ENCODE assay signal across 11 mouse cellular contexts in the genomic region with DNA sequence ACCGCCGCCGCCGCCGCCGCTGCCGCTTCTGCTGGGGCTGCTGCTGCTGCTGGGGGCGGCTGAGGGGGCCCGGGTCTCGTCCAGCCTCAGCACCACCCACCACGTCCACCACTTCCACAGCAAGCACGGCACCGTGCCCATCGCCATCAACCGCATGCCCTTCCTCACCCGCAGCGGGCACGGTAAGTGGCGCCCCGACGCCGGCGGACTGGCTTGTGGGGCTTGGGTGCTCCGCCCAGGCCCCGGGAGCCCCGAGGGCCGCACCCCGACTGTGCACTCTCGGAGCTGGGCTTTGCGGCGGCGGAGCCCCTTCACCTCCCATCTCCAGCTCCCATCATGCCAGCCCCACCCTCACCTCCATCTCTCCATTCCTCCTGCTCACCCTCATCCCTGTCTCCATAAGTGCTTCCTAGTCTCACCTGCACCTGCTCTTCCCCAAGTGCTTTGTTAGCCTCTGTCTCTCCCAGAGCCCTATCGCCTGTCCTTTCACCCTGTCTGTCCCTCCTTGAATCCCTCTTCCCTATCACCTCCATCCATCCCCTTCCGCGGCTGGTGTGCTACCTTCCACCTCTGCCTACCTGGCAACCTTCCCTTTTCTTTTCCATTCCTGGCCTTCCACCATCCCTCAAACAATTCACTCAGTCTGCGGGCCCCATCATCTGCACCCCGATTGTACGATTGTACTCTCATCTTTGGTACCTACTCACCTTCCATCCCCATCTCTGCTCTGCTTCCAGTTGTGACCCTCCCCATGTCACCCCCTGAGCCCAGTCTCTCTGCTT. TPM values are rescaled to one million over a fixed set of nuclear protein-coding genes. Genes with fewer than 3 reads are reported as not detected.
A peak's percentile ranks its signal among the peaks of the same experiment; 100 is the strongest.
DNase-seq lines count a peak whose midpoint lies in the region; ATAC-seq and TF ChIP-seq lines count a peak whose summit lies in the region.
"Had no signal": no experiment of that assay in that cellular context is flagged by ENCODE, and none has a peak within 500 bp of the region (broad histone marks: within the 10 kb centered on the region; RNA-seq: fewer than 3 reads in every experiment).

No protein-coding gene starts in this region.

- H3K4me3 ChIP-seq in heart, embryonic 10.5 days = peak overlapping the region; percentile 63
- peak overlapping the region; percentile 70 for H3K4me3 ChIP-seq in ES-Bruce4 (ENCODE audit: low read depth, low read length)
- H3K4me3 ChIP-seq in forebrain, embryonic 14.5 days (ENCODE audit: low read depth, low read length) = peak overlapping the region; percentile 75
- H3K4me3 ChIP-seq in liver, embryonic 12.5 days = peak overlapping the region; percentile 46

- peaks cover 26% of the 10 kb centered on the region for H3K4me1 ChIP-seq in heart, embryonic 10.5 days
- H3K4me1 ChIP-seq in ES-Bruce4 (ENCODE audit: control insufficient read depth, insufficient read depth, low read length) = peaks cover 2% of the 10 kb centered on the region
- peaks cover 46% of the 10 kb centered on the region for H3K4me1 ChIP-seq in forebrain, embryonic 14.5 days (ENCODE audit: control insufficient read depth, insufficient read depth, low read length)
- H3K4me1 ChIP-seq in liver, embryonic 12.5 days = peaks cover 16% of the 10 kb centered on the region; the same call in 1 of the 2 replicates

- no peak for DNase-seq in heart, embryonic 10.5 days (ENCODE audit: low spot score)
- DNase-seq in heart, adult 11 months = no peak
- DNase-seq in forebrain, embryonic 14.5 days (ENCODE audit: low spot score) = no peak
- DNase-seq in adrenal gland, postnatal 4 days (ENCODE audit: low spot score in 2 of 2) = no peak
- DNase-seq in urinary bladder, postnatal 10 days (ENCODE audit: low spot score) = no peak

- TF ChIP-seq EP300 in ES-Bruce4 (IDR thresholded peaks at IDR 0.05; ENCODE audit: insufficient read depth, low read depth, low read length) = no peak

- peak overlapping the region; percentile 95 for H3K4me2 ChIP-seq in forebrain, embryonic 14.5 days (ENCODE audit: low read length)
- H3K4me2 ChIP-seq in liver, embryonic 12.5 days = peak overlapping the region; percentile 58

- no peak for TF ChIP-seq POLR2A in ES-Bruce4 (IDR thresholded peaks at IDR 0.05; ENCODE audit: insufficient read depth, low read length)

- no peaks in the 10 kb centered on the region for H3K36me3 ChIP-seq in heart, embryonic 10.5 days
- H3K36me3 ChIP-seq in ES-Bruce4 (ENCODE audit: control insufficient read depth, insufficient read depth, low read length, poor library complexity, severe bottlenecking) = no peaks in the 10 kb centered on the region
- no peaks in the 10 kb centered on the region for H3K36me3 ChIP-seq in forebrain, embryonic 14.5 days (ENCODE audit: control insufficient read depth, insufficient read depth, low read length)
- no peaks in the 10 kb centered on the region for H3K36me3 ChIP-seq in liver, embryonic 12.5 days

- H3K27ac ChIP-seq in heart, embryonic 10.5 days = 0 out of 2 replicates have a peak overlapping the region, but pooled peaks have one; percentile 42
- no peak overlapping the region for H3K27ac ChIP-seq in ES-Bruce4 (ENCODE audit: insufficient read depth, low read length)
- H3K27ac ChIP-seq in forebrain, embryonic 14.5 days (ENCODE audit: low read depth, low read length) = peak overlapping the region; percentile 90
- no peak overlapping the region for H3K27ac ChIP-seq in liver, embryonic 12.5 days

- 4% methylated on average over 35 of the region's 38 CpGs for WGBS in heart, embryonic 10.5 days
- 7% methylated on average over 27 of the region's 38 CpGs for WGBS in forebrain, embryonic 14.5 days
- WGBS in liver, embryonic 12.5 days (ENCODE audit: insufficient replicate concordance) = 5% methylated on average over 22 of the region's 38 CpGs

- H3K9me3 ChIP-seq in heart, embryonic 10.5 days = no peaks in the 10 kb centered on the region
- H3K9me3 ChIP-seq in ES-Bruce4 (replicated peaks; ENCODE audit: control insufficient read depth, insufficient read depth, low read length, poor library complexity, severe bottlenecking) = no peaks in the 10 kb centered on the region
- no peaks in the 10 kb centered on the region for H3K9me3 ChIP-seq in forebrain, embryonic 14.5 days (replicated peaks; ENCODE audit: control insufficient read depth, low read length)
- no peaks in the 10 kb centered on the region for H3K9me3 ChIP-seq in liver, embryonic 12.5 days (replicated peaks)

- peak overlapping the region; percentile 83 for H3K9ac ChIP-seq in ES-Bruce4 (ENCODE audit: low read depth, poor library complexity, severe bottlenecking)
- H3K9ac ChIP-seq in forebrain, embryonic 14.5 days (ENCODE audit: low read length) = peak overlapping the region; percentile 98
- no peak overlapping the region for H3K9ac ChIP-seq in liver, embryonic 12.5 days

- ATAC-seq in forebrain, embryonic 14.5 days = no peak
- ATAC-seq in liver, embryonic 12.5 days = no peak
- ATAC-seq in activated CD4-positive, CD25-positive, alpha-beta regulatory T cell, adult 4 months = no peak

- peaks cover 100% of the 10 kb centered on the region for H3K27me3 ChIP-seq in heart, embryonic 10.5 days (ENCODE audit: insufficient read depth, poor library complexity, severe bottlenecking)
- peaks cover 20% of the 10 kb centered on the region for H3K27me3 ChIP-seq in ES-Bruce4 (ENCODE audit: control insufficient read depth, insufficient read depth, low read length, poor library complexity, severe bottlenecking)
- H3K27me3 ChIP-seq in forebrain, embryonic 14.5 days (replicated peaks; ENCODE audit: control insufficient read depth, insufficient read depth, low read length) = no peaks in the 10 kb centered on the region
- H3K27me3 ChIP-seq in liver, embryonic 12.5 days (replicated peaks) = peaks cover 100% of the 10 kb centered on the region

- no peak for TF ChIP-seq CTCF in ES-Bruce4 (IDR thresholded peaks at IDR 0.05; ENCODE audit: low read depth, low read length)

RNA-seq across cellular contexts. Expression of gene Slc22a12, which starts 44.3 kb away (rescaled TPM):
- not detected in 2 replicates for polyA plus RNA-seq in heart, embryonic 10.5 days (2016; fragmentation: Nextera tagmentation; extraction: Ambion mirVana)
- not detected in 2 replicates for polyA plus RNA-seq in ES-Bruce4 (2011; ENCODE audit: insufficient read depth, insufficient read length, low read depth, missing spikeins)
- polyA plus RNA-seq in forebrain, embryonic 14.5 days (2014; fragmentation: Nextera tagmentation; extraction: Ambion mirVana) = not detected in 2 replicates
- not detected in 2 replicates for polyA plus RNA-seq in liver, embryonic 12.5 days (2016; fragmentation: Nextera tagmentation; extraction: Ambion mirVana)
- total RNA-seq in adrenal gland, postnatal 4 days (2021) = 10 to 100 TPM in 1 of 2 experiments, under 1 TPM in 1; 0.37 to 10.1 TPM
- polyA plus RNA-seq in activated CD4-positive, CD25-positive, alpha-beta regulatory T cell, adult 4 months (2017; shearing (Covaris generic)) = not detected
- total RNA-seq: hematopoietic stem cell, adult 5-6 weeks; megakaryocyte progenitor cell, adult 5-6 weeks had no signal
- polyA plus RNA-seq: brain, embryonic 14.5 days had no signal

Comparison
In these comparisons a context has a peak if more than half of its experiments do, and no peak if none do; other contexts are left out.
1. H3K27ac ChIP-seq: peak in heart, embryonic 10.5 days (single experiment) and forebrain, embryonic 14.5 days (single experiment); none in ES-Bruce4 (single experiment) and liver, embryonic 12.5 days (single experiment).
2. Peak in every context shown above with its lines, with median percentiles within 50 percentile points of each other: H3K4me3 ChIP-seq.